Mouse (Mus musculus) forebrain, embryonic 16.5 days (tissue): ENCODE measurements at regions not wholly inside any gene's neighbourhood (a gene's known extent, or its start where the extent isn't known, plus 50 kb on each side); places are given as distances from the start of the nearest gene placed in this dataset.

ENCODE experiments used
- ATAC-seq: fragments of 200-750 bp; cut with Nextera tagmentation; 2 replicates; pipeline ENCODE4 v1.8.0; 2017; ENCODE audit warnings: mild to moderate bottlenecking, moderate library complexity
- H3K27ac ChIP-seq: fragments of 300-500 bp; sonication (generic); 2 replicates; pipeline ENCODE4 v1.5.1; 2014; ENCODE audit warnings: low read length, control low read depth
- H3K27me3 ChIP-seq: fragments of 300-500 bp; sonication (generic); replicated peaks from 2 replicates; pipeline ENCODE4 v1.6.1; 2014; ENCODE audit warnings: low read length; ENCODE audit not compliant: control insufficient read depth, insufficient read depth
- H3K36me3 ChIP-seq: fragments of 300-500 bp; sonication (generic); 2 replicates; pipeline ENCODE4 v1.6.1; 2014; ENCODE audit not compliant: control insufficient read depth, insufficient read depth
- H3K4me1 ChIP-seq: fragments of 300-500 bp; sonication (generic); replicated peaks from 2 replicates; pipeline ENCODE4 v1.6.1; 2014; ENCODE audit warnings: low read length; ENCODE audit not compliant: control insufficient read depth, insufficient read depth
- H3K4me2 ChIP-seq: fragments of 300-500 bp; sonication (generic); 2 replicates; pipeline ENCODE4 v1.6.1; 2014; ENCODE audit warnings: mild to moderate bottlenecking, low read length, control low read depth
- H3K4me3 ChIP-seq: fragments of 300-500 bp; sonication (generic); replicated peaks from 2 replicates; pipeline ENCODE4 v1.5.1; 2014; ENCODE audit warnings: mild to moderate bottlenecking, low read length, control low read depth
- H3K9ac ChIP-seq: fragments of 300-500 bp; sonication (generic); replicated peaks from 2 replicates; pipeline ENCODE4 v1.6.1; 2014; ENCODE audit warnings: low read depth, low read length, control low read depth
- H3K9me3 ChIP-seq: fragments of 300-500 bp; sonication (generic); 2 replicates; pipeline ENCODE4 v1.6.1; 2016; ENCODE audit warnings: low read length; ENCODE audit not compliant: control insufficient read depth
- WGBS: fragments of 180-500 bp; shearing (Covaris S2); extraction: QIAGEN DNeasy Blood & Tissue Kit; methylation state at CpG from one replicate; pipeline ENCODE4 v1.1.7; 2014; 5-methylcytosine and 5-hydroxymethylcytosine counted together

DNA sequence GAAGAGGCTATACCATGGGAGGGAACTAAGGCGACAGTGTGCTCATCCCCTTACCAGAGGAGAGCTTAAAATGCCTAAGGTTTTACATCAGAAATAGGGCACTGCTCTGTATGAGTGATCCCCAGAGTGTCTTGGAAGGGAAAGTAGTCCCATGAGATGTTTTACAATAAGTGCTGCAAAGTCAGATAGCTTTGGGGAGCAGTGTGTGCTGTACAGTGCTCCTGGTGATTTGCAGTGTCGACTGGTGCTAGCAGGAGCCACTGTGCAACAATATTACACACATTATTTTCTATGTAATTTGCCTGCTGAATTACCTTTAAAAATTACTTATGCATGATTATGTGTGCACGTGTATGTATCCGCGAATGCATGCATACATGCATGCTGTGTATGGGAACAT, 314.3 kb upstream of the Mtpn start:
- Histone ChIP-seq H3K9ac (no peak overlapping the region), H3K27me3 (no peaks in the 10 kb centered on the region), H3K36me3 (no peaks in the 10 kb centered on the region), H3K9me3 (no peaks in the 10 kb centered on the region), H3K4me3 (no peak overlapping the region), H3K4me1 (no peaks in the 10 kb centered on the region), H3K27ac (no peak overlapping the region), H3K4me2 (no peak overlapping the region)
- 84% methylated on average over 5 of the region's 5 CpGs for WGBS
- no peak for ATAC-seq

DNA sequence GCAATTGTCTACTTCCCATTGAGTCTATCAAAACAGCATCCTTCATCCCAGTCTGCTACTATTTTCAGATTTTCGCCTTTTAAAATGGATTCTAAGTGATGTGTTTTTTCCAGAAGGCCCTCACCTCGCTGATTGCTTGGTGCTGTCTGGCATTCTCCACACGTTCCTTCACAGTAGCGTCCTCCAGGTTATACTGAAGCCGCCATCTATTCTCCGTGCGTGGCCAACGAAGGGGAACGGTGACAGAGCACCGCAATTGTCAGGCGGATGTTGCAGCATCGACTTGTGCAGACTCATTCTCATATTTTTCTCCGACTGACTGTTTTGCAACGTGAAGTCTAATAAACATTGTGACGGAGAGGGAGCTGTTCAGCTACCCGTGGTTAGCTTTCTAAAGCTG, 277.0 kb upstream of the Mtpn start:
- WGBS, result 83% methylated on average over 16 of the region's 16 CpGs

GRCm38 (mm10) chr6:35814476-35814875, 274.8 kb upstream of the Mtpn start:
- Histone ChIP-seq H3K36me3 (no peaks in the 10 kb centered on the region), H3K9me3 (no peaks in the 10 kb centered on the region), H3K27ac (no peak overlapping the region), H3K4me3 (no peak overlapping the region), H3K9ac (no peak overlapping the region), H3K4me2 (no peak overlapping the region), H3K4me1 (no peaks in the 10 kb centered on the region), H3K27me3 (no peaks in the 10 kb centered on the region)
- WGBS, result 80% methylated on average over 5 of the region's 5 CpGs
- no peak for ATAC-seq

More for the DNA sequence above, 277.0 kb upstream of the Mtpn start:
- no peak overlapping the region for H3K4me3 ChIP-seq
- H3K4me1 ChIP-seq, result no peaks in the 10 kb centered on the region
- H3K27ac ChIP-seq, result no peak overlapping the region
- no peaks in the 10 kb centered on the region for H3K9me3 ChIP-seq
- H3K27me3 ChIP-seq, result no peaks in the 10 kb centered on the region
- no peak overlapping the region for H3K9ac ChIP-seq
- H3K4me2 ChIP-seq, result no peak overlapping the region
- ATAC-seq, result no peak
- H3K36me3 ChIP-seq, result no peaks in the 10 kb centered on the region

GRCm38 (mm10) chr6:35805738-35806137, 266.1 kb upstream of the Mtpn start:
- Histone ChIP-seq H3K4me1 (no peaks in the 10 kb centered on the region), H3K4me3 (no peak overlapping the region), H3K27ac (no peak overlapping the region), H3K9ac (no peak overlapping the region), H3K36me3 (no peaks in the 10 kb centered on the region), H3K4me2 (no peak overlapping the region), H3K9me3 (no peaks in the 10 kb centered on the region), H3K27me3 (no peaks in the 10 kb centered on the region)
- no peak for ATAC-seq
- WGBS, result 85% methylated on average over 2 of the region's 2 CpGs

- no peaks in the 10 kb centered on the region for H3K27me3 ChIP-seq
- H3K9me3 ChIP-seq, result no peaks in the 10 kb centered on the region
- no peaks in the 10 kb centered on the region for H3K4me1 ChIP-seq
- no peaks in the 10 kb centered on the region for H3K36me3 ChIP-seq
- H3K27ac ChIP-seq, result no peak overlapping the region
- no peak overlapping the region for H3K9ac ChIP-seq
- no peak overlapping the region for H3K4me2 ChIP-seq
- no peak overlapping the region for H3K4me3 ChIP-seq
- no peak for ATAC-seq
- WGBS, result 82% methylated on average over 3 of the region's 3 CpGs
Measured at GRCm38 (mm10) chr6:35804041-35804440, 264.4 kb upstream of the Mtpn start.

- Histone ChIP-seq H3K9ac (no peak overlapping the region), H3K4me3 (no peak overlapping the region), H3K4me2 (no peak overlapping the region), H3K27ac (no peak overlapping the region), H3K27me3 (no peaks in the 10 kb centered on the region), H3K36me3 (no peaks in the 10 kb centered on the region), H3K9me3 (no peaks in the 10 kb centered on the region), H3K4me1 (no peaks in the 10 kb centered on the region)
- WGBS, result 93% methylated on average over 1 of the region's 1 CpGs
- no peak for ATAC-seq
Measured at GRCm38 (mm10) chr6:35779706-35780105, 240.0 kb upstream of the Mtpn start.

- Histone ChIP-seq H3K4me1 (no peaks in the 10 kb centered on the region), H3K4me3 (no peak overlapping the region), H3K27me3 (no peaks in the 10 kb centered on the region), H3K9ac (no peak overlapping the region), H3K9me3 (no peaks in the 10 kb centered on the region), H3K27ac (no peak overlapping the region), H3K4me2 (no peak overlapping the region), H3K36me3 (no peaks in the 10 kb centered on the region)
- 66% methylated on average over 3 of the region's 3 CpGs for WGBS
- ATAC-seq, result no peak
Measured at GRCm38 (mm10) chr6:35770907-35771306, 231.2 kb upstream of the Mtpn start.

- Histone ChIP-seq H3K4me2 (no peak overlapping the region), H3K9me3 (no peaks in the 10 kb centered on the region), H3K4me1 (peaks cover 3% of the 10 kb centered on the region; the same call in 1 of the 2 replicates), H3K36me3 (no peaks in the 10 kb centered on the region), H3K4me3 (no peak overlapping the region), H3K27ac (no peak overlapping the region), H3K9ac (no peak overlapping the region), H3K27me3 (no peaks in the 10 kb centered on the region)
- peak; percentile 54; the same call in 1 of the 2 replicates for ATAC-seq
- WGBS, result 43% methylated on average over 3 of the region's 3 CpGs
Measured at GRCm38 (mm10) chr6:35759606-35760246, 220.0 kb upstream of the Mtpn start.

- no peak for ATAC-seq
- Histone ChIP-seq H3K9me3 (no peaks in the 10 kb centered on the region), H3K27me3 (no peaks in the 10 kb centered on the region), H3K4me1 (no peaks in the 10 kb centered on the region), H3K27ac (no peak overlapping the region), H3K4me2 (no peak overlapping the region), H3K4me3 (no peak overlapping the region), H3K9ac (no peak overlapping the region), H3K36me3 (no peaks in the 10 kb centered on the region)
- WGBS, result 48% methylated on average over 1 of the region's 1 CpGs
Measured at GRCm38 (mm10) chr6:35746034-35746433, 206.3 kb upstream of the Mtpn start.

DNA sequence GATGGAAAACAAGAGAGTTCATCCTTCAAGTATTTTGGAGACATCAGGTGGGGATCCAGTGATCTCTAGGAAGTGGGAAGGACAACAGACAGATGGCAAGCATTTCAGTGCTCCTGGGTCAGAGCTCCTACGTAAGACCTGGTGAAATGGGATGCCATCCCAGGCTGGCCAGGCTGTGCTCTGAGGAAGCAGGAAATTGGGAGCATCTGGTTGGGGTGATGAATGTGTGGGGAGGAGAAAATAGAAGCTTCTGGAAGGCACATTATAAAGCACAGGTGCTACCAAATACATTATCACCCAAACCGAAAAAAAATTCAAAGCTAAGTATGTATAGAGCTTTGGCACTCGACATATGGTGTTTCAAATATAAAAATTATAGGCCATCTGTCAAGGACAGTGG, 165.9 kb upstream of the Mtpn start:
- Histone ChIP-seq H3K9me3 (no peaks in the 10 kb centered on the region), H3K4me3 (no peak overlapping the region), H3K9ac (no peak overlapping the region), H3K4me1 (no peaks in the 10 kb centered on the region), H3K4me2 (no peak overlapping the region), H3K27ac (no peak overlapping the region), H3K27me3 (no peaks in the 10 kb centered on the region), H3K36me3 (no peaks in the 10 kb centered on the region)
- ATAC-seq, result no peak
- 76% methylated on average over 3 of the region's 3 CpGs for WGBS
